Mouse (Mus musculus): Measurements from ENCODE around the gene Lamc1.
A peak's percentile ranks its signal among the peaks of the same experiment; 100 is the strongest.
"Not testable (repeated sequence)": the region's sequence is repeated elsewhere in the genome, so short reads cannot be mapped to it uniquely, and the experiment has no call there.

The Lamc1 gene

GRCm38 (mm10) chr1:153332444-153333295, at the start of gene Lamc1:
Gene Lamc1, minus strand, starts transcription at chr1:153332786.
- DNase-seq, result peak; percentile 75

- DNase-seq, result no peak
Observed at GRCm38 (mm10) chr1:153380746-153381282, 48.2 kb upstream of the Lamc1 start.

- DNase-seq, result no peak
Observed at GRCm38 (mm10) chr1:153379832-153380231, 47.2 kb upstream of the Lamc1 start.

GRCm38 (mm10) chr1:153378587-153378986, 46.0 kb upstream of the Lamc1 start:
- DNase-seq, result no peak

GRCm38 (mm10) chr1:153376446-153376845, 43.9 kb upstream of the Lamc1 start:
- DNase-seq, result no peak

GRCm38 (mm10) chr1:153374136-153374535, 41.5 kb upstream of the Lamc1 start:
- no peak for DNase-seq

GRCm38 (mm10) chr1:153371846-153372245, 39.3 kb upstream of the Lamc1 start:
- no peak for DNase-seq

GRCm38 (mm10) chr1:153369011-153369410, 36.4 kb upstream of the Lamc1 start:
- no peak for DNase-seq

GRCm38 (mm10) chr1:153367048-153367447, 34.5 kb upstream of the Lamc1 start:
- no peak for DNase-seq

GRCm38 (mm10) chr1:153361926-153362325, 29.3 kb upstream of the Lamc1 start:
- DNase-seq, result no peak

- DNase-seq, result no peak
Observed at GRCm38 (mm10) chr1:153360556-153360955, 28.0 kb upstream of the Lamc1 start.

GRCm38 (mm10) chr1:153357218-153357617, 24.6 kb upstream of the Lamc1 start:
- DNase-seq, result no peak

- no peak for DNase-seq
Observed at GRCm38 (mm10) chr1:153354466-153354865, 21.9 kb upstream of the Lamc1 start.

- DNase-seq, result no peak
Observed at GRCm38 (mm10) chr1:153353736-153354430, 21.3 kb upstream of the Lamc1 start.

- no peak for DNase-seq
Observed at GRCm38 (mm10) chr1:153351034-153351433, 18.4 kb upstream of the Lamc1 start.

- DNase-seq, result no peak
Observed at GRCm38 (mm10) chr1:153347726-153348125, 15.1 kb upstream of the Lamc1 start.

GRCm38 (mm10) chr1:153347040-153347439, 14.5 kb upstream of the Lamc1 start:
- no peak for DNase-seq

- DNase-seq, result no peak
Observed at GRCm38 (mm10) chr1:153345699-153346291, 13.2 kb upstream of the Lamc1 start.

GRCm38 (mm10) chr1:153345002-153345401, 12.4 kb upstream of the Lamc1 start:
- no peak for DNase-seq

GRCm38 (mm10) chr1:153335451-153335850, 2.9 kb upstream of the Lamc1 start:
- DNase-seq, result not testable (repeated sequence)

GRCm38 (mm10) chr1:153333296-153334121, 923 bp upstream of the Lamc1 start:
- peak; percentile 51 for DNase-seq

GRCm38 (mm10) chr1:153331796-153332443, 666 bp downstream of the Lamc1 start:
- DNase-seq, result peak; percentile 62

Measured in cerebellum, adult 9-10 months (tissue).